16 mouse cellular contexts compared by ENCODE assay signal in the genomic region with DNA sequence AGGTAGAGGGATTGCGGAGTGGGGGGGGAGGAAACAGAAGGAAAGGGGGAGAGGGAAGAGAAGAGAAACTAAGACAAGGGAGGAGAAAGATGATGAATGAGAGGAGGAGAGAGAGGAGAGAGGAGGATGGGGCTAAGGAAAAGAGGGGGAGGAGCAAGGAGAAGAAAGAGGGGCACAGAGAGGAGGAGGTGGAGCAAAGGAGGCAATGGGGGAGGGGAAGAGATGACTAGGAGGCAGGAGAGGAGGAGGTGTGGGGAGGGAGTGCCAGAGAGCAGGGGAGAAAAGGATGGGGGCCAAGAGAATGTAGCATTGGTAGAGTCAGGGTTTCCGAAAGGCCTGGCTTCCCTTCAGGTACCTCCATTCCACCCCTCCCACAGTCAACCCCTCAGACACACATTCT.
DNase-seq lines count a peak whose midpoint lies in the region; ATAC-seq and TF ChIP-seq lines count a peak whose summit lies in the region.
"Had no signal": no experiment of that assay in that cellular context is flagged by ENCODE, and none has a peak within 500 bp of the region (broad histone marks: within the 10 kb centered on the region; RNA-seq: fewer than 3 reads in every experiment).

No protein-coding gene starts in this region.

- no peak overlapping the region for H3K4me2 ChIP-seq in embryonic facial prominence, embryonic 14.5 days (ENCODE audit: low read depth, low read length)
- H3K4me2 ChIP-seq in midbrain, embryonic 12.5 days (replicated peaks), result 0 out of 2 replicates have a peak overlapping the region, but pooled peaks have one; percentile 4
- H3K4me2 ChIP-seq: embryonic facial prominence, embryonic 12.5 days; liver, embryonic 15.5 days had no signal

- DNase-seq in heart, embryonic 10.5 days (ENCODE audit: low spot score), result no peak
- DNase-seq in heart, adult 8-10 months (ENCODE audit: low spot score), result no peak
- DNase-seq in NIH3T3 (ENCODE audit: low read depth), result peak; percentile 17
- no peak for DNase-seq in embryonic facial prominence, embryonic 14.5 days (ENCODE audit: low spot score)
- no peak for DNase-seq in kidney, adult 2 months
- no peak for DNase-seq in gastrocnemius, adult 18-20 months (ENCODE audit: low spot score)
- DNase-seq in gastrocnemius, adult 2 months, result no peak
- DNase-seq: cerebellum, adult 2 months; kidney, postnatal 36 days had no signal

- H3K9me3 ChIP-seq in heart, embryonic 10.5 days, result no peaks in the 10 kb centered on the region
- H3K9me3 ChIP-seq in embryonic facial prominence, embryonic 14.5 days (ENCODE audit: control insufficient read depth, low read length), result no peaks in the 10 kb centered on the region
- H3K9me3 ChIP-seq in midbrain, embryonic 12.5 days, result no peaks in the 10 kb centered on the region
- H3K9me3 ChIP-seq: embryonic facial prominence, embryonic 12.5 days; G1E; liver, embryonic 15.5 days had no signal

- no peak for TF ChIP-seq POLR2A in kidney, adult 2 months (IDR thresholded peaks at IDR 0.05; ENCODE audit: low read depth, low read length)

- WGBS in heart, embryonic 10.5 days, result 30% methylated on average over 2 of the region's 2 CpGs
- WGBS in embryonic facial prominence, embryonic 14.5 days, result 33% methylated on average over 2 of the region's 2 CpGs
- WGBS in midbrain, embryonic 12.5 days, result 49% methylated on average over 2 of the region's 2 CpGs
- 81% methylated on average over 2 of the region's 2 CpGs for WGBS in kidney, adult 2 months

- no peak for ATAC-seq in embryonic facial prominence, embryonic 14.5 days (ENCODE audit: low read depth)
- peak; percentile 42 for ATAC-seq in midbrain, embryonic 12.5 days (ENCODE audit: low FRiP score, low read depth)
- ATAC-seq: intestine, embryonic 16.5 days had no signal

- peaks cover 55% of the 10 kb centered on the region for H3K4me1 ChIP-seq in heart, embryonic 10.5 days
- peaks cover 21% of the 10 kb centered on the region for H3K4me1 ChIP-seq in embryonic facial prominence, embryonic 14.5 days (ENCODE audit: control insufficient read depth, insufficient read depth, low read length)
- H3K4me1 ChIP-seq in midbrain, embryonic 12.5 days, result peaks cover 26% of the 10 kb centered on the region
- H3K4me1 ChIP-seq in kidney, adult 2 months (ENCODE audit: control insufficient read depth, insufficient read depth, low read length), result no peaks in the 10 kb centered on the region
- H3K4me1 ChIP-seq: liver, embryonic 15.5 days had no signal

- H3K9ac ChIP-seq in embryonic facial prominence, embryonic 14.5 days (ENCODE audit: low read depth, low read length), result 0 out of 2 replicates have a peak overlapping the region, but pooled peaks have one; percentile 35
- H3K9ac ChIP-seq in midbrain, embryonic 12.5 days (replicated peaks), result no peak overlapping the region
- H3K9ac ChIP-seq: embryonic facial prominence, embryonic 12.5 days; liver, embryonic 15.5 days had no signal

- peaks cover 7% of the 10 kb centered on the region; the same call in 1 of the 2 replicates for H3K27me3 ChIP-seq in heart, embryonic 10.5 days (ENCODE audit: insufficient read depth, poor library complexity, severe bottlenecking)
- H3K27me3 ChIP-seq in embryonic facial prominence, embryonic 14.5 days (replicated peaks; ENCODE audit: control insufficient read depth, insufficient read depth, low read length), result no peaks in the 10 kb centered on the region
- H3K27me3 ChIP-seq in midbrain, embryonic 12.5 days, result no peaks in the 10 kb centered on the region; the same call in 1 of the 2 replicates
- no peaks in the 10 kb centered on the region; the same call in 1 of the 2 replicates for H3K27me3 ChIP-seq in kidney, adult 2 months (replicated peaks; ENCODE audit: control insufficient read depth, insufficient read depth, low read length)
- H3K27me3 ChIP-seq: embryonic facial prominence, embryonic 12.5 days had no signal

- no peak for TF ChIP-seq CTCF in kidney, adult 2 months (conservative IDR thresholded peaks at IDR 0.05; ENCODE audit: insufficient read depth, insufficient read length, low read depth, low read length)
- TF ChIP-seq CTCF in gastrocnemius, adult 2 months (IDR thresholded peaks at IDR 0.05), result no peak

- H3K4me3 ChIP-seq in heart, embryonic 10.5 days, result peak overlapping the region; percentile 37; the same call in 1 of the 2 replicates
- H3K4me3 ChIP-seq in embryonic facial prominence, embryonic 14.5 days (ENCODE audit: low read depth, low read length), result no peak overlapping the region
- H3K4me3 ChIP-seq in midbrain, embryonic 12.5 days, result no peak overlapping the region
- H3K4me3 ChIP-seq in kidney, adult 2 months (ENCODE audit: insufficient read depth, low read depth, low read length), result no peak overlapping the region
- no peak overlapping the region for H3K4me3 ChIP-seq in gastrocnemius, adult 2 months
- H3K4me3 ChIP-seq: embryonic facial prominence, embryonic 12.5 days; liver, embryonic 15.5 days; myocyte had no signal

- H3K36me3 ChIP-seq in heart, embryonic 10.5 days, result no peaks in the 10 kb centered on the region
- H3K36me3 ChIP-seq in embryonic facial prominence, embryonic 14.5 days (ENCODE audit: control insufficient read depth, insufficient read depth, low read length), result no peaks in the 10 kb centered on the region
- H3K36me3 ChIP-seq in midbrain, embryonic 12.5 days, result no peaks in the 10 kb centered on the region
- H3K36me3 ChIP-seq in kidney, adult 2 months (ENCODE audit: control insufficient read depth, insufficient read depth, low read length), result no peaks in the 10 kb centered on the region
- H3K36me3 ChIP-seq: embryonic facial prominence, embryonic 12.5 days; G1E; liver, embryonic 15.5 days had no signal

- H3K27ac ChIP-seq in heart, embryonic 10.5 days, result peak overlapping the region; percentile 80
- H3K27ac ChIP-seq in embryonic facial prominence, embryonic 14.5 days (replicated peaks; ENCODE audit: low read depth, low read length), result 0 out of 2 replicates have a peak overlapping the region, but pooled peaks have one; percentile 69
- peak overlapping the region; percentile 72 for H3K27ac ChIP-seq in midbrain, embryonic 12.5 days (replicated peaks)
- H3K27ac ChIP-seq in kidney, adult 2 months (ENCODE audit: insufficient read depth, low read depth, low read length), result no peak overlapping the region
- H3K27ac ChIP-seq in gastrocnemius, adult 2 months, result no peak overlapping the region
- H3K27ac ChIP-seq: embryonic facial prominence, embryonic 12.5 days; liver, embryonic 15.5 days; macrophage had no signal

- intact Hi-C loops in gastrocnemius, adult 2 months (cut with DNase I), result no loop called here

Comparison
In these comparisons a context has a peak if more than half of its experiments do, and no peak if none do; other contexts are left out.
1. H3K27ac ChIP-seq: peak in heart, embryonic 10.5 days (single experiment), embryonic facial prominence, embryonic 14.5 days (single experiment) and midbrain, embryonic 12.5 days (single experiment); none in kidney, adult 2 months (single experiment) and gastrocnemius, adult 2 months (single experiment).